Mouse (Mus musculus) small intestine, adult 2 months (tissue): ENCODE results near the gene Zgrf1.

Experiments
- CTCF ChIP-seq: fragments of 200-500 bp; IDR thresholded peaks from 2 replicates; pipeline ENCODE4 v1.5.1; 2012; ENCODE audit warnings: low read depth, mild to moderate bottlenecking, control low read depth, inconsistent platforms, low read length, moderate library complexity, mixed read lengths; ENCODE audit not compliant: insufficient replicate concordance, insufficient read length; ENCODE audit errors: extremely low read depth
- POLR2A ChIP-seq: fragments of 200-500 bp; IDR thresholded peaks from 2 replicates; pipeline ENCODE4 v1.6.1; 2012; ENCODE audit warnings: low read depth, mild to moderate bottlenecking, control low read depth, inconsistent platforms, low read length, moderate library complexity

DNA sequence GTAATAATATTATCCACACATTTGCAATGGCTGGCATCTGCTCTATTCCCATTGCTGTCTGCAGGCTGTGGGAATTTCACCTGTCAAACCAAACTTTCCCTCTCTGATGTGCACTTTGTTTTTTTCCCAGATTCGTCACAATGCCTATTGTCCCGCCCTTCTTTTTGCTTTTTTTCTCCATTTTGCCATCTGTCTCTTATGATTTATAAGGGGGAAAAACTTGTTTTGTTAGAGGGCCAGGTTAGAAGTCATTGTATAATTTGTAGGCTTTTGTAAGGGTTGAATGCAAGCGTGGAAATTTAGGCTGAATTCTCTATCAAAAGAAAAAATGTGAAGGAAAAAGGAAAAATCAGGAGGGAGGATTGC is 81.7 kb downstream of the Zgrf1 start:
- TF ChIP-seq POLR2A (no peak), CTCF (no peak)
